Mouse (Mus musculus): Measurements from ENCODE around the gene Thoc6.

DNA sequence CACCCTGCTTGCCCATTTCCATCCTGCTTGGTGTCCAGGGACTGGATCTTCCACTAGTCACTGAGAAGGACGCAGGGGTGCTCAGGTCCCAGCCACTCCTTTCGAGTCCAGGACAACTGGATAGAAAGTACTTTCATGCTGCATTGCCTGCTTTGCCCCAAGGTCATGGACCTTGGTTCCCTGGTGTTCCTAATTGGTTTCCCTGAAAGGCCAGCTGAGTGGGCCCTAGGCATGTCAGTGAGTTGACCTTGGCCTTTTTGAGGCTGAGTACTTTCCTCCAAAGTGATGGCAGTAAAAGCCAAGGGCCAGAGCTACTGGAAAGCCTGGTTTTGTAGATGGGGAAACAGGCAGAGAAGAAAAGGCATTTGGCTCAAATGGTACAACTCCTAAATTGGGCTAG, 48.2 kb upstream of the Thoc6 start:
- TF ChIP-seq POLR2A (IDR thresholded peaks at IDR 0.05; ENCODE audit: extremely low read depth, insufficient read depth, low read length) (no peak), CTCF (IDR thresholded peaks at IDR 0.05; ENCODE audit: low read depth, low read length) (no peak)
